Mouse (Mus musculus) hindbrain, embryonic 15.5 days (tissue): Measurements from ENCODE around the gene Mcrs1. TPM values are rescaled to one million over a fixed set of nuclear protein-coding genes. Genes with fewer than 3 reads are reported as not detected.

Experiments used
- ATAC-seq: fragments of 200-750 bp; cut with Nextera tagmentation; 2 replicates; pipeline ENCODE4 v1.8.0; 2017; ENCODE audit warnings: low read depth, moderate number of reproducible peaks, moderate TSS enrichment; ENCODE audit not compliant: low FRiP score
- H3K27ac ChIP-seq: fragments of 300-500 bp; sonication (generic); replicated peaks from 2 replicates; pipeline ENCODE4 v1.5.1; 2015; ENCODE audit warnings: mild to moderate bottlenecking, inconsistent platforms
- H3K27me3 ChIP-seq: fragments of 300-500 bp; sonication (generic); 2 replicates; pipeline ENCODE4 v1.6.1; 2015; ENCODE audit warnings: control low read depth, inconsistent platforms
- H3K36me3 ChIP-seq: fragments of 300-500 bp; sonication (generic); 2 replicates; pipeline ENCODE4 v1.6.1; 2015; ENCODE audit warnings: control low read depth, inconsistent platforms
- H3K4me1 ChIP-seq: fragments of 300-500 bp; sonication (generic); replicated peaks from 2 replicates; pipeline ENCODE4 v1.6.1; 2015; ENCODE audit warnings: control low read depth, inconsistent platforms
- H3K4me2 ChIP-seq: fragments of 300-500 bp; sonication (generic); 2 replicates; pipeline ENCODE4 v1.6.1; 2015; ENCODE audit warnings: moderate library complexity, mild to moderate bottlenecking, inconsistent platforms
- H3K4me3 ChIP-seq: fragments of 300-500 bp; sonication (generic); 2 replicates; pipeline ENCODE4 v1.5.1; 2015; ENCODE audit warnings: mild to moderate bottlenecking, inconsistent platforms
- H3K9ac ChIP-seq: fragments of 300-500 bp; sonication (generic); 2 replicates; pipeline ENCODE4 v1.6.1; 2015; ENCODE audit warnings: inconsistent platforms
- H3K9me3 ChIP-seq: fragments of 300-500 bp; sonication (generic); 2 replicates; pipeline ENCODE4 v1.6.1; 2016; ENCODE audit warnings: control low read depth, inconsistent platforms
- WGBS: fragments of 180-500 bp; shearing (Covaris S2); methylation state at CpG from one replicate; pipeline ENCODE4 v1.1.7; 2015; 5-methylcytosine and 5-hydroxymethylcytosine counted together
- polyA plus RNA-seq: library from polyadenylated mRNA; unstranded; fragments of >200 nt; fragmentation: Nextera tagmentation; extraction: Ambion mirVana; gene quantifications from 2 replicates; pipeline ENCODE4 v1.2.1, GENCODE M21; 2015

The Mcrs1 gene
- polyA plus RNA-seq, 1 experiment from 2014 or later = 209 TPM

GRCm38 (mm10) chr15:99223585-99224207, 28.1 kb downstream of the Mcrs1 start:
- no peak overlapping the region for H3K27ac ChIP-seq
- under 1% methylated on average over 42 of the region's 46 CpGs for WGBS
- peak overlapping the region; percentile 38 for H3K4me3 ChIP-seq
- H3K4me1 ChIP-seq = peaks cover 31% of the 10 kb centered on the region
- peaks cover 73% of the 10 kb centered on the region for H3K27me3 ChIP-seq
- no peak for ATAC-seq
- no peaks in the 10 kb centered on the region for H3K36me3 ChIP-seq
- peak overlapping the region; percentile 18; the same call in 1 of the 2 replicates for H3K9ac ChIP-seq
- H3K9me3 ChIP-seq = no peaks in the 10 kb centered on the region
- peak overlapping the region; percentile 57 for H3K4me2 ChIP-seq

- WGBS = 4% methylated on average over 18 of the region's 18 CpGs
- H3K4me1 ChIP-seq = peaks cover 31% of the 10 kb centered on the region
- no peak overlapping the region for H3K9ac ChIP-seq
- no peak overlapping the region for H3K27ac ChIP-seq
- no peaks in the 10 kb centered on the region for H3K36me3 ChIP-seq
- H3K4me3 ChIP-seq = peak overlapping the region; percentile 38
- H3K9me3 ChIP-seq = no peaks in the 10 kb centered on the region
- peaks cover 67% of the 10 kb centered on the region for H3K27me3 ChIP-seq
- H3K4me2 ChIP-seq = peak overlapping the region; percentile 57
- ATAC-seq = no peak
These were observed 28.8 kb downstream of the Mcrs1 start for GRCm38 (mm10) chr15:99222794-99223584.

DNA sequence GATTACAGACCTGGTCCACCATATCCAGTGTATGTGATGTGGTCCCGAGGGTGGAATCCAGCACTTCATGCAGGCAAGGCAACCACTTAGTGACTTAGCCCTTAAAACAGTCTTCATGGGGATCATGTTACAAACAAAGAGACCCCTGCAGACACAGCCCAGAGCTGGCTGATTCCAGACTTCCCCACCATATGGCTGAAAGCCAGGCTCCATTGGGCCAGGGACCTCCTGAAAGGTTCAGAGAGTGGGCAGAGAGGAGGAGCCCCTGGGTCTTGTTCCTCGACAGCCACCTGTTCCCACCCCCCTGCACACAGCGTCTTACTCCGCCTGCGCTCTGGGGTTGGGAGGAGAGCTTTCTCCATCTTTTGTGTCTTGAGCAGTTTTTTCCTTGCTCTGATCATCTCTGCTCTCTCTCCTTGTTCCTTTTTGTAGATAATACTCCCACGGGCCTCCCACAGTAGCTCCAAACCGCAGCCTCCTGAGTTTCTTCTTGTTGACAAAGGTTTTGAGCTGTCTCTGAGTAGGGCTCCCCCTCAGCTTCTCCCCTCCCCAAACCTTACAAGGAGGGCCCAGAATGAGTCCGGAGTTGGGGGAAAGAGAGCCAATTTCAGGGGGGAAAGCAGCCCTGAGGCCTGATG, 30.3 kb downstream of the Mcrs1 start:
- Histone ChIP-seq H3K4me3 (no peak overlapping the region), H3K9me3 (no peaks in the 10 kb centered on the region), H3K27me3 (peaks cover 52% of the 10 kb centered on the region), H3K9ac (no peak overlapping the region), H3K4me1 (peaks cover 31% of the 10 kb centered on the region), H3K36me3 (no peaks in the 10 kb centered on the region), H3K27ac (no peak overlapping the region), H3K4me2 (no peak overlapping the region)
- ATAC-seq = no peak
- 9% methylated on average over 8 of the region's 8 CpGs for WGBS

DNA sequence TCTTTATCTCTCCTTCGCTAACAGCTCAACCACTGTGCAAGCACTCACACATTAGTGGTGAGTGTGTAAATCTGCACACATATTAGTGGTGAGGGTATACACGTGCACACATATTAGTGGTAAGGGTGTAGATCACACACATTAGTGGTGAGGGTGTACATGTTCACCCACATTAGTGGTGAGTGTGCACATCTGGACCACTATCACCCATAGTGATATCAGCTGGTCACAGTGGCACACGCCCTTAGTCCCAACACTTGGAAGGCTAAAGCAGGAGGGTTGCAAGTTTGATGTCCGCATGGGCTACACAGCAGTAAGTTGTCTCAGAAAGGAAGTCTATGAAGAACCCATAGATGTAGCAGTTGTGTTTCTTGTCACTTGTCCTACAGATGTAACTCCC, 34.1 kb downstream of the Mcrs1 start:
- H3K27ac ChIP-seq = no peak overlapping the region
- H3K9me3 ChIP-seq = no peaks in the 10 kb centered on the region
- no peaks in the 10 kb centered on the region for H3K4me1 ChIP-seq
- H3K4me2 ChIP-seq = no peak overlapping the region
- peaks cover 28% of the 10 kb centered on the region for H3K27me3 ChIP-seq
- no peak for ATAC-seq
- H3K9ac ChIP-seq = no peak overlapping the region
- no peak overlapping the region for H3K4me3 ChIP-seq
- H3K36me3 ChIP-seq = peaks cover 9% of the 10 kb centered on the region
- WGBS = 91% methylated on average over 4 of the region's 4 CpGs

DNA sequence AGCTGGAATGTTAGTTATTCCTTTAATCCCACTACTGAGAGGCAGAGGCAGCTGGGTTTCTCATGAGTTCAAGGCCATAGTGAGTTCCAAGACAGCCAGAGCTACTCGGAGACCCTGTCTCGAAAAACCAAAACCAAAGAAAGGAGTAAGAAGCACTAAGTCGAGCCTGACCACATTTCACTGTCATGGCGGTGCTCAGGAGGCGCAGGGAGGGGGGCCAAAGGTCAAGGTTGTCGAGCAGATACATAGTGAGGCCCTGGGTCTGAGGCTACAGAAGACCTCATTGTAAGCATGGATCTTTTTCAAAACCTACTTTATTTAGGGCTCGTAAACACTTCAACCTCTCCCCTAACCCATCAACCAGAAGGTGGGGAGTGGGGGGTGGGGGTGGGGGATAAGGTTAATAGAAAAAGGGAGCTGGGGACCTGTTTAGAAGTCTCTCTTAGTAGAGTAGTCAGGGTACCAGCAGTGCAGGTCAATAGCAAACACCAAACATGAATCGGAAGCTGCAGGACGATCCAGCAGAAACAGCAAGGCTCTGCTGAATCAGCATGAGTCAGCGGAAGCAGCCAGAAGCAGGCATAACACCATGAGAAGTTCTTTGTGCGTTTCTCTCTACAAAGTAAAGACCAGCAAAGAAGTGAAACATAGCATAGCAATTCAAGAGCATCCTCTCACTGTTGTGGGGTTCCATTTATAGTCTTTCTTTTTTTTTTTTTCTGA, 35.9 kb downstream of the Mcrs1 start:
- no peaks in the 10 kb centered on the region for H3K9me3 ChIP-seq
- no peak overlapping the region for H3K4me3 ChIP-seq
- ATAC-seq = no peak
- peaks cover 14% of the 10 kb centered on the region for H3K27me3 ChIP-seq
- H3K4me2 ChIP-seq = no peak overlapping the region
- no peak overlapping the region for H3K27ac ChIP-seq
- H3K4me1 ChIP-seq = no peaks in the 10 kb centered on the region
- peaks cover 25% of the 10 kb centered on the region for H3K36me3 ChIP-seq
- WGBS = 87% methylated on average over 11 of the region's 11 CpGs
- H3K9ac ChIP-seq = no peak overlapping the region

DNA sequence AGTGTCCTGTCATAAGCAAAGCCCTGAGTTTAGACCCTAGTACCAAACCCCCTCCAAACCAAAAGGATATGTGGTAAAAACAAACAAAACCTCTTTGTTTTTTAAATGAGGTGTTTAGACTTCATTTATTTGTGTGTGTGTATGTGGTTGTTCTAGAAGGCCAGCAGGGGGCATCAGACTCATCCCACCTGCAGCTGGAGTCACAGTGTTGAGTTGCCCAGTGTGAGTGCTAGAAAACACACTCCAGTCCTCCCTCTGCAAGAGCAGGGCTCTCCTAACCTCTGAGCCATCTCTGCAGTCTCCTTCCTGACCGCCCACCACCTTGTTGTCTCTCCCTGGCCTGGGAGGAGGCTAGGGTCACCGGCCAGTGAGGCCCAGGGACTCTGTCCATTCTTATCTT, 36.8 kb downstream of the Mcrs1 start:
- Histone ChIP-seq H3K36me3 (peaks cover 30% of the 10 kb centered on the region), H3K4me3 (no peak overlapping the region), H3K4me1 (no peaks in the 10 kb centered on the region), H3K27ac (no peak overlapping the region), H3K27me3 (peaks cover 5% of the 10 kb centered on the region), H3K9me3 (no peaks in the 10 kb centered on the region), H3K9ac (no peak overlapping the region), H3K4me2 (no peak overlapping the region)
- no peak for ATAC-seq
- WGBS = 77% methylated on average over 2 of the region's 2 CpGs

GRCm38 (mm10) chr15:99213183-99213582, 38.6 kb downstream of the Mcrs1 start:
- no peak for ATAC-seq
- H3K27ac ChIP-seq = no peak overlapping the region
- WGBS = 89% methylated on average over 10 of the region's 10 CpGs
- H3K4me2 ChIP-seq = no peak overlapping the region
- no peaks in the 10 kb centered on the region for H3K4me1 ChIP-seq
- no peaks in the 10 kb centered on the region for H3K27me3 ChIP-seq
- no peak overlapping the region for H3K9ac ChIP-seq
- no peak overlapping the region for H3K4me3 ChIP-seq
- no peaks in the 10 kb centered on the region for H3K9me3 ChIP-seq
- peaks cover 44% of the 10 kb centered on the region for H3K36me3 ChIP-seq

GRCm38 (mm10) chr15:99205959-99206358, 45.8 kb downstream of the Mcrs1 start:
- 77% methylated on average over 8 of the region's 8 CpGs for WGBS
- no peaks in the 10 kb centered on the region for H3K27me3 ChIP-seq
- H3K4me2 ChIP-seq = no peak overlapping the region
- H3K4me3 ChIP-seq = no peak overlapping the region
- H3K27ac ChIP-seq = no peak overlapping the region
- H3K9me3 ChIP-seq = no peaks in the 10 kb centered on the region
- H3K9ac ChIP-seq = no peak overlapping the region
- peaks cover 20% of the 10 kb centered on the region for H3K36me3 ChIP-seq
- ATAC-seq = no peak
- H3K4me1 ChIP-seq = no peaks in the 10 kb centered on the region

- no peaks in the 10 kb centered on the region; the same call in 1 of the 2 replicates for H3K4me1 ChIP-seq
- H3K27me3 ChIP-seq = no peaks in the 10 kb centered on the region
- no peaks in the 10 kb centered on the region for H3K9me3 ChIP-seq
- H3K36me3 ChIP-seq = no peaks in the 10 kb centered on the region
- no peak overlapping the region for H3K4me2 ChIP-seq
- H3K4me3 ChIP-seq = no peak overlapping the region
- H3K27ac ChIP-seq = no peak overlapping the region
- ATAC-seq = no peak
- no peak overlapping the region for H3K9ac ChIP-seq
These were observed 53.0 kb downstream of the Mcrs1 start for GRCm38 (mm10) chr15:99198761-99199160.

- Histone ChIP-seq H3K4me2 (no peak overlapping the region), H3K27ac (no peak overlapping the region), H3K27me3 (no peaks in the 10 kb centered on the region), H3K36me3 (peaks cover 9% of the 10 kb centered on the region), H3K9me3 (no peaks in the 10 kb centered on the region), H3K4me3 (no peak overlapping the region), H3K9ac (no peak overlapping the region), H3K4me1 (no peaks in the 10 kb centered on the region; the same call in 1 of the 2 replicates)
- 40% methylated on average over 6 of the region's 6 CpGs for WGBS
- ATAC-seq = no peak
These were observed 56.7 kb downstream of the Mcrs1 start for GRCm38 (mm10) chr15:99195043-99195442.

DNA sequence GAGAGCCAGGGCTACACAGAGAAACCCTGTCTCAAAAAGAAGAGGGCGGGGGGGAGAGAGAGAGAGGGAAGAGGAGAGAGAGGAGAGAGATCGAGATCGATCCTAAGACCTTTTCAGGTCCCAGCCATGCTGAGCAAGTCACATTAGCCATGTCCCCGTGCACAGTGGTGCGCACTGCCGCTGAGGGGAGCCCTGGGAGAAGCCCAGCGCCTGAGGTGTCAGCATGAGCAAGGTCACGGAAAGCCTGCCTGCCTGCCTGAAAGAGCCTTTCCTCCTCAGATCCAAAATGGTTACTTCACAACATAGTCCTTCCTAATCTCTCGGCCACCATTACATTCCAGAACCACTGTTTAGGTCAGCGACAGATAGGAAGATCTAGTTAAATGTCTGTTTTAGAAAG, 57.4 kb downstream of the Mcrs1 start:
- 60% methylated on average over 10 of the region's 10 CpGs for WGBS
- H3K4me2 ChIP-seq = no peak overlapping the region
- H3K4me3 ChIP-seq = no peak overlapping the region
- no peaks in the 10 kb centered on the region; the same call in 1 of the 2 replicates for H3K4me1 ChIP-seq
- H3K27ac ChIP-seq = no peak overlapping the region
- H3K9ac ChIP-seq = no peak overlapping the region
- no peak for ATAC-seq
- H3K36me3 ChIP-seq = peaks cover 9% of the 10 kb centered on the region
- H3K9me3 ChIP-seq = no peaks in the 10 kb centered on the region
- no peaks in the 10 kb centered on the region for H3K27me3 ChIP-seq
